Mouse (Mus musculus) hindbrain, embryonic 15.5 days (tissue): Measurements from ENCODE around the gene Hydin. TPM values are rescaled to one million over a fixed set of nuclear protein-coding genes. Genes with fewer than 3 reads are reported as not detected.
"Not testable (repeated sequence)": the region's sequence is repeated elsewhere in the genome, so short reads cannot be mapped to it uniquely, and the experiment has no call there.

Experiments used
- ATAC-seq: fragments of 200-750 bp; cut with Nextera tagmentation; 2 replicates; pipeline ENCODE4 v1.8.0; 2017; ENCODE audit warnings: low read depth, moderate number of reproducible peaks, moderate TSS enrichment; ENCODE audit not compliant: low FRiP score
- H3K27ac ChIP-seq: fragments of 300-500 bp; sonication (generic); replicated peaks from 2 replicates; pipeline ENCODE4 v1.5.1; 2015; ENCODE audit warnings: mild to moderate bottlenecking, inconsistent platforms
- H3K27me3 ChIP-seq: fragments of 300-500 bp; sonication (generic); 2 replicates; pipeline ENCODE4 v1.6.1; 2015; ENCODE audit warnings: control low read depth, inconsistent platforms
- H3K36me3 ChIP-seq: fragments of 300-500 bp; sonication (generic); 2 replicates; pipeline ENCODE4 v1.6.1; 2015; ENCODE audit warnings: control low read depth, inconsistent platforms
- H3K4me1 ChIP-seq: fragments of 300-500 bp; sonication (generic); replicated peaks from 2 replicates; pipeline ENCODE4 v1.6.1; 2015; ENCODE audit warnings: control low read depth, inconsistent platforms
- H3K4me2 ChIP-seq: fragments of 300-500 bp; sonication (generic); 2 replicates; pipeline ENCODE4 v1.6.1; 2015; ENCODE audit warnings: moderate library complexity, mild to moderate bottlenecking, inconsistent platforms
- H3K4me3 ChIP-seq: fragments of 300-500 bp; sonication (generic); 2 replicates; pipeline ENCODE4 v1.5.1; 2015; ENCODE audit warnings: mild to moderate bottlenecking, inconsistent platforms
- H3K9ac ChIP-seq: fragments of 300-500 bp; sonication (generic); 2 replicates; pipeline ENCODE4 v1.6.1; 2015; ENCODE audit warnings: inconsistent platforms
- H3K9me3 ChIP-seq: fragments of 300-500 bp; sonication (generic); 2 replicates; pipeline ENCODE4 v1.6.1; 2016; ENCODE audit warnings: control low read depth, inconsistent platforms
- WGBS: fragments of 180-500 bp; shearing (Covaris S2); methylation state at CpG from one replicate; pipeline ENCODE4 v1.1.7; 2015; 5-methylcytosine and 5-hydroxymethylcytosine counted together
- polyA plus RNA-seq: library from polyadenylated mRNA; unstranded; fragments of >200 nt; fragmentation: Nextera tagmentation; extraction: Ambion mirVana; gene quantifications from 2 replicates; pipeline ENCODE4 v1.2.1, GENCODE M21; 2015

Hydin gene
- polyA plus RNA-seq, 1 experiment from 2014 or later: 0.41 TPM

- Histone ChIP-seq H3K36me3 (no peaks in the 10 kb centered on the region), H3K4me3 (no peak overlapping the region), H3K27me3 (no peaks in the 10 kb centered on the region), H3K9ac (no peak overlapping the region), H3K4me1 (peaks cover 11% of the 10 kb centered on the region), H3K4me2 (no peak overlapping the region), H3K27ac (no peak overlapping the region), H3K9me3 (no peaks in the 10 kb centered on the region)
- ATAC-seq: no peak
- 96% methylated on average over 4 of the region's 4 CpGs for WGBS
Observed at GRCm38 (mm10) chr8:110270659-110271058, 3.9 kb downstream of the Hydin start.

- no peak for ATAC-seq
- H3K4me3 ChIP-seq: no peak overlapping the region
- H3K36me3 ChIP-seq: no peaks in the 10 kb centered on the region
- H3K27ac ChIP-seq: no peak overlapping the region
- H3K27me3 ChIP-seq: no peaks in the 10 kb centered on the region
- no peaks in the 10 kb centered on the region for H3K9me3 ChIP-seq
- H3K4me1 ChIP-seq: 0 out of 2 replicates have a peak, but pooled peaks cover 4% of the 10 kb centered on the region
- H3K4me2 ChIP-seq: no peak overlapping the region
- WGBS: 70% methylated on average over 2 of the region's 2 CpGs
- H3K9ac ChIP-seq: no peak overlapping the region
Observed at GRCm38 (mm10) chr8:110273394-110273793, 6.6 kb downstream of the Hydin start.

GRCm38 (mm10) chr8:110275465-110276258, 8.9 kb downstream of the Hydin start:
- no peak overlapping the region for H3K9ac ChIP-seq
- H3K36me3 ChIP-seq: no peaks in the 10 kb centered on the region
- no peak overlapping the region for H3K4me3 ChIP-seq
- no peak overlapping the region for H3K27ac ChIP-seq
- H3K9me3 ChIP-seq: no peaks in the 10 kb centered on the region
- 0 out of 2 replicates have a peak, but pooled peaks cover 4% of the 10 kb centered on the region for H3K4me1 ChIP-seq
- WGBS: 56% methylated on average over 21 of the region's 21 CpGs
- ATAC-seq: no peak
- no peak overlapping the region for H3K4me2 ChIP-seq
- H3K27me3 ChIP-seq: no peaks in the 10 kb centered on the region

- Histone ChIP-seq H3K27me3 (no peaks in the 10 kb centered on the region), H3K36me3 (no peaks in the 10 kb centered on the region), H3K27ac (no peak overlapping the region), H3K4me1 (0 out of 2 replicates have a peak, but pooled peaks cover 4% of the 10 kb centered on the region), H3K4me3 (no peak overlapping the region), H3K9ac (no peak overlapping the region), H3K4me2 (no peak overlapping the region), H3K9me3 (no peaks in the 10 kb centered on the region)
- 92% methylated on average over 1 of the region's 1 CpGs for WGBS
- ATAC-seq: no peak
Observed at GRCm38 (mm10) chr8:110276259-110276560, 9.4 kb downstream of the Hydin start.

GRCm38 (mm10) chr8:110312715-110313114, 45.9 kb downstream of the Hydin start:
- no peak overlapping the region for H3K9ac ChIP-seq
- H3K27ac ChIP-seq: no peak overlapping the region
- no peak for ATAC-seq
- 94% methylated on average over 2 of the region's 2 CpGs for WGBS
- no peaks in the 10 kb centered on the region for H3K27me3 ChIP-seq
- no peaks in the 10 kb centered on the region for H3K9me3 ChIP-seq
- H3K36me3 ChIP-seq: no peaks in the 10 kb centered on the region
- peaks cover 13% of the 10 kb centered on the region for H3K4me1 ChIP-seq
- no peak overlapping the region for H3K4me3 ChIP-seq
- no peak overlapping the region for H3K4me2 ChIP-seq

GRCm38 (mm10) chr8:110315826-110316225, 49.0 kb downstream of the Hydin start:
- WGBS: 46% methylated on average over 7 of the region's 7 CpGs
- no peaks in the 10 kb centered on the region for H3K9me3 ChIP-seq
- H3K4me3 ChIP-seq: no peak overlapping the region
- peak overlapping the region; percentile 4; the same call in 1 of the 2 replicates for H3K4me2 ChIP-seq
- no peak overlapping the region for H3K9ac ChIP-seq
- no peaks in the 10 kb centered on the region for H3K27me3 ChIP-seq
- peak; percentile 45 for ATAC-seq
- no peak overlapping the region for H3K27ac ChIP-seq
- no peaks in the 10 kb centered on the region for H3K36me3 ChIP-seq
- peaks cover 13% of the 10 kb centered on the region for H3K4me1 ChIP-seq

- Histone ChIP-seq H3K36me3 (no peaks in the 10 kb centered on the region), H3K9me3 (no peaks in the 10 kb centered on the region), H3K27ac (no peak overlapping the region), H3K4me1 (peaks cover 13% of the 10 kb centered on the region), H3K9ac (no peak overlapping the region), H3K4me3 (no peak overlapping the region), H3K4me2 (no peak overlapping the region), H3K27me3 (no peaks in the 10 kb centered on the region)
- no peak for ATAC-seq
- whole genome bisulfite sequencing: 51% methylated on average over 4 of the region's 4 CpGs
Observed at GRCm38 (mm10) chr8:110319586-110319985, 52.8 kb downstream of the Hydin start.

- Histone ChIP-seq H3K27ac (no peak overlapping the region), H3K4me3 (no peak overlapping the region), H3K9ac (no peak overlapping the region), H3K27me3 (no peaks in the 10 kb centered on the region), H3K36me3 (no peaks in the 10 kb centered on the region), H3K9me3 (no peaks in the 10 kb centered on the region), H3K4me2 (no peak overlapping the region), H3K4me1 (peaks cover 6% of the 10 kb centered on the region)
- 81% methylated on average over 2 of the region's 2 CpGs for WGBS
- ATAC-seq: no peak
Observed at GRCm38 (mm10) chr8:110321446-110321845, 54.7 kb downstream of the Hydin start.

GRCm38 (mm10) chr8:110323981-110324574, 57.3 kb downstream of the Hydin start:
- Histone ChIP-seq H3K9me3 (no peaks in the 10 kb centered on the region), H3K4me1 (no peaks in the 10 kb centered on the region), H3K36me3 (no peaks in the 10 kb centered on the region), H3K27ac (no peak overlapping the region), H3K27me3 (no peaks in the 10 kb centered on the region), H3K9ac (no peak overlapping the region), H3K4me3 (no peak overlapping the region), H3K4me2 (no peak overlapping the region)
- ATAC-seq: no peak
- WGBS: 72% methylated on average over 10 of the region's 10 CpGs

- not testable (repeated sequence) for H3K4me1 ChIP-seq, H3K27ac ChIP-seq, ATAC-seq, H3K36me3 ChIP-seq, H3K4me2 ChIP-seq, H3K27me3 ChIP-seq, H3K9ac ChIP-seq, H3K4me3 ChIP-seq, H3K9me3 ChIP-seq
Observed at GRCm38 (mm10) chr8:110327120-110327519, 60.3 kb downstream of the Hydin start.

GRCm38 (mm10) chr8:110333376-110333775, 66.6 kb downstream of the Hydin start:
- no peaks in the 10 kb centered on the region for H3K9me3 ChIP-seq
- no peak overlapping the region for H3K4me2 ChIP-seq
- no peak overlapping the region for H3K4me3 ChIP-seq
- H3K27ac ChIP-seq: no peak overlapping the region
- no peak for ATAC-seq
- H3K4me1 ChIP-seq: no peaks in the 10 kb centered on the region
- no peak overlapping the region for H3K9ac ChIP-seq
- no peaks in the 10 kb centered on the region for H3K36me3 ChIP-seq
- no peaks in the 10 kb centered on the region for H3K27me3 ChIP-seq
- WGBS: 71% methylated on average over 7 of the region's 7 CpGs

GRCm38 (mm10) chr8:110339447-110339846, 72.7 kb downstream of the Hydin start:
- Histone ChIP-seq H3K9me3 (no peaks in the 10 kb centered on the region), H3K27me3 (no peaks in the 10 kb centered on the region), H3K4me3 (no peak overlapping the region), H3K9ac (no peak overlapping the region), H3K27ac (no peak overlapping the region), H3K4me2 (no peak overlapping the region), H3K36me3 (no peaks in the 10 kb centered on the region), H3K4me1 (no peaks in the 10 kb centered on the region)
- 69% methylated on average over 2 of the region's 2 CpGs for WGBS
- ATAC-seq: no peak
